Mouse (Mus musculus): ENCODE measurements around the gene Fbln1.

Gene Fbln1

DNA sequence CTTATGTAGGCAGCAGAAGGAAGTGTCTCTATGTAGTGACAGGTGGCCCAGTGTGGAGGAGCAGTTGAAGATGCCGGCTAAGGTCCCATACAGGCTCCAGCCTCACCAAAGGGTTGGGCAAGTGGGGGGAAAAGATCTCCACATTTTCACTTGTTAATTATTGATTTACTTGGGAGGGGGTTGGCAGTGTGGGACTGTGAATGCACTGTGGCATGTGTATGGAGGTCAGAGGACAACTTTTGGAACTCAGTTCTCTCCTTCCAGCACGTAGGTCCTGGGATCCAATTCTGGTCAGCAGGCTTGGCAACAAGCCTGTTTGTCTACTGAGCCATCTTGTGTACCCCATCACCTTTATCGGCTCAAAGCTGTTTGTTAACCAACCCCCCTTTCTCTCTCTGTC lies 90.8 kb downstream of the Fbln1 start:
- peaks cover 28% of the 10 kb centered on the region for H3K4me1 ChIP-seq (replicated peaks; ENCODE audit: low read depth, low read length)
- no peaks in the 10 kb centered on the region for H3K9me3 ChIP-seq (ENCODE audit: low read length)
- no peaks in the 10 kb centered on the region for H3K36me3 ChIP-seq (ENCODE audit: insufficient read depth, low read length)
- H3K27me3 ChIP-seq (ENCODE audit: insufficient read depth, low read length), result peaks cover 13% of the 10 kb centered on the region
- H3K4me3 ChIP-seq (replicated peaks; ENCODE audit: low read length), result no peak overlapping the region
- no peak for TF ChIP-seq POU5F1 (IDR thresholded peaks at IDR 0.05; ENCODE audit: borderline replicate concordance, low read length)
- TF ChIP-seq NANOG (IDR thresholded peaks at IDR 0.05; ENCODE audit: borderline replicate concordance, low read length), result no peak

DNA sequence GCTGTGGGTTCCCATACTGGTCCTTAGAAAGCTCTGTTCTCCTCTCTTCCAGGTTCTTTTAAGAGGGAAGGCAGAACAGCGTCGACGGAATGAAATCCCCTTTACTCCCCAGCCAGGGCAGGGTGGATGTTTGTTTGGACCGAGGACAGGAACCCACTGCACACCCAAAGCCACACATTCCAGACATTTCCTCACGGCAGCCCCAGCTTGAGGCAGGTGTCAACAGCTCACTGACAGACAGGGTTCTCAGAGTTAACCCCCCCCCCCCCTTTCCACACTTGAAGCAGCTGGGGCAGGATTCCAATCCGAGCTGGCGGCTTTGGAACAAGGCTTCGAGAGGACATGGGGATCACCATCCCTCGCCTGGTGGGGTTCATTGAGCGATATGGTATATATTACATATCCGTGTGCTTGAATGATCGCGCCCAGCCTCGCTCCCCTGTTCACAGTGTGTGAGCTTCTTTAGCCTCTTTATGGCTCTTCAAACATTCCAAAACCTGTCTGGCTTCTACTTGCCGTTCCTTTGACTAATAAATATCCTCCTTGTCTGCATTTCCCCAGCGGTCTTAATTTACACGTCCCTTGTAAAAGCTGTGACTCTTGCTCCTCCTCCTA lies 92.5 kb downstream of the Fbln1 start:
- TF ChIP-seq NANOG (IDR thresholded peaks at IDR 0.05; ENCODE audit: borderline replicate concordance, low read length) (no peak), POU5F1 (IDR thresholded peaks at IDR 0.05; ENCODE audit: borderline replicate concordance, low read length) (no peak), CTCF (conservative IDR thresholded peaks at IDR 0.05; ENCODE audit: low read length) (no peak)
- no peaks in the 10 kb centered on the region for H3K36me3 ChIP-seq (ENCODE audit: insufficient read depth, low read length)
- H3K9me3 ChIP-seq (ENCODE audit: low read length), result no peaks in the 10 kb centered on the region
- H3K4me1 ChIP-seq (replicated peaks; ENCODE audit: low read depth, low read length), result peaks cover 35% of the 10 kb centered on the region
- H3K4me3 ChIP-seq (replicated peaks; ENCODE audit: low read length), result no peak overlapping the region
- H3K27me3 ChIP-seq (ENCODE audit: insufficient read depth, low read length), result peaks cover 13% of the 10 kb centered on the region

DNA sequence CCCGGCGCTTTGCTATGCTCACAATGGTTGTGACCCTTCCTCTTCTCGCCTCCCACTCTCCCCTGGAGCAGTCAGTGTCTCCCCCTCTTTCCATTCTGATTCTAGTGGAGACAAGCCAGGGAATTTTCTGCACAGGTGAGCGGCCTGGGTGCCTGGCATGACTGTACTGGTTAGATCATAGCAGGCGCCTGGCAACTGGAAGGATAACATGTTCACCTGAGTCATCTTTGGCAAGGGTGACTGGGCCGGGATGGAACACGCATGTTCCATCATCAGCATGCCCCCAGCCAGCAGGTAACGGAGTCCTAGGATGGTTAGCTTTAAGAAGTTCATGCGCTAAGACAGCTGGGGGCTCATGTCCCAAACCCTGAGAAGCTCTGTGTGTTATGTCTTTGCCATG lies 93.2 kb downstream of the Fbln1 start:
- peaks cover 13% of the 10 kb centered on the region for H3K27me3 ChIP-seq (ENCODE audit: insufficient read depth, low read length)

DNA sequence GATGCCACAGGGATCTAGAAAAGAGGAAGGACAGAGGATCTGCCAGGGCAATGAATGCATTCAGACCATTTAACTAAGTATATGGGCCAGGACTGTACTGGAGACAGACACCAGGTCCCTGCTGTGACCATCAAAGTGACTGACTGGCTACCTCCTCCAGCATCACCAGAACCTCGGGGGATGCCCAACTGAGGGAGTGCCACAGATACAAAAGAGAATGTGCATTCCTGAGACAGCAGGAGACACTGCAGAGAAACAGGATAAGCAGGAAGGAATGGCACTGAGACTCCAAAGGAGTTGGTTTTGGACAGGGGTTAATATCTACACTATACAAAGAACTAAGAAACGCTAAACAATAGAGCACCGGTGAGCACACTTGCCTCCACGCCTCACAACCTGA lies 97.5 kb downstream of the Fbln1 start:
- Histone ChIP-seq H3K36me3 (ENCODE audit: insufficient read depth, low read length) (no peaks in the 10 kb centered on the region), H3K4me1 (replicated peaks; ENCODE audit: low read depth, low read length) (peaks cover 44% of the 10 kb centered on the region), H3K27me3 (ENCODE audit: insufficient read depth, low read length) (0 out of 2 replicates have a peak, but pooled peaks cover under 1% of the 10 kb centered on the region), H3K4me3 (replicated peaks; ENCODE audit: low read length) (no peak overlapping the region), H3K9me3 (ENCODE audit: low read length) (peaks cover 8% of the 10 kb centered on the region; the same call in 1 of the 2 replicates)
- TF ChIP-seq POU5F1 (IDR thresholded peaks at IDR 0.05; ENCODE audit: borderline replicate concordance, low read length) (no peak), NANOG (IDR thresholded peaks at IDR 0.05; ENCODE audit: borderline replicate concordance, low read length) (peak; percentile 43; the same call in 1 of the 2 replicates)

More for the DNA sequence above, 93.2 kb downstream of the Fbln1 start:
- H3K4me3 ChIP-seq (replicated peaks; ENCODE audit: low read length), result no peak overlapping the region
- H3K36me3 ChIP-seq (ENCODE audit: insufficient read depth, low read length), result no peaks in the 10 kb centered on the region
- TF ChIP-seq POU5F1 (IDR thresholded peaks at IDR 0.05; ENCODE audit: borderline replicate concordance, low read length) (no peak), NANOG (IDR thresholded peaks at IDR 0.05; ENCODE audit: borderline replicate concordance, low read length) (no peak), CTCF (conservative IDR thresholded peaks at IDR 0.05; ENCODE audit: low read length) (no peak)
- peaks cover 37% of the 10 kb centered on the region for H3K4me1 ChIP-seq (replicated peaks; ENCODE audit: low read depth, low read length)
- H3K9me3 ChIP-seq (ENCODE audit: low read length), result peaks cover 1% of the 10 kb centered on the region; the same call in 1 of the 2 replicates

DNA sequence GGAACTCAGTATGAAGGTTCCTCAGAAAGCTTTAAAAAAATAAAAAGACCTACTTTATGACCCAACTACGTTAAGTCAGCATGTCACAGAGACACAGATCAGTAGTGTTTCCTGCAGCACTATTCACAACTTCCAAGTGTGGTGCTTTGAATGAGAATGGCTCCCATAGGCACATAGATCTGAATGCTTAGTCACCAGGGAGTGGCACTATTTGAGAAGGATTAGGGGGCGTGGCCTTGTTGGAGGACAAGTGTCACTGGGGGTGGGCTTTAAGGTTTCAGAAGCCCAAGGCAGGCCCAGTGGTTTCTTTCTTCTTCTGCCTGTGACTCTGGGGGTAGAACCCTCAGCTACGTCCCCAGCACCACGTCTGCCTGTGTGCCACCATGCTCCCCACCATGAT lies 98.2 kb downstream of the Fbln1 start:
- Histone ChIP-seq H3K36me3 (ENCODE audit: insufficient read depth, low read length) (no peaks in the 10 kb centered on the region), H3K27me3 (ENCODE audit: insufficient read depth, low read length) (no peaks in the 10 kb centered on the region), H3K4me1 (replicated peaks; ENCODE audit: low read depth, low read length) (peaks cover 38% of the 10 kb centered on the region), H3K9me3 (ENCODE audit: low read length) (peaks cover 8% of the 10 kb centered on the region; the same call in 1 of the 2 replicates), H3K4me3 (replicated peaks; ENCODE audit: low read length) (no peak overlapping the region)
- no peak for TF ChIP-seq POU5F1 (IDR thresholded peaks at IDR 0.05; ENCODE audit: borderline replicate concordance, low read length)
- no peak for TF ChIP-seq CTCF (conservative IDR thresholded peaks at IDR 0.05; ENCODE audit: low read length)
- TF ChIP-seq NANOG (IDR thresholded peaks at IDR 0.05; ENCODE audit: borderline replicate concordance, low read length), result no peak

DNA sequence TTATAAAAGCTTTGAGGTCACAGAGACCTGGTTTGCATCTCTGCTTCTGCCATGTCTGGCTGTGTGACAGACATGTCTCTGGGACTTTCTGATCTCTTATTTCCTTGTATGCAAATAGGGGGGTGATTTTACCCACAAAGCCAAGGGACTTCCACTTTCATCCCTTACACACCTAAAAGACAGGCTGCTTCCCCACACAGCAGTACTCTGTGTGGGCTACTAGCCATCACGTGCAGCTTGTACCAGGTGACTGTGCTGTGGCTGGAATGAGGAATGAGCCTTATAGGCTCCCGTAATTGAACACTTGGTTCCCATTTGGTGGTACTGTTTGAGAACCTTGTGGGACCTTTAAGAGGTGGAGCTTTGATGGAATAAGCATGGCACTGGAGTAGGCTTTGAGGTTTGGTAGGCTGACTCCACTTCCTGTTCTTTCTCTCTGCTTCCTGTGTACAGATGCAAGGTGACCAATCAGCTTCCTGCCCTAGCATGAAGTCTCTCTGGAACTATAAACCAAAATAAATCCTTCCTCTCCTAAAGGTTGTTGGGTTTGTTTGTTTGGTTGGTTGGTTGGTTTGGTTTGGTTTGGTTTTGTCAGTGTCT lies 101.4 kb downstream of the Fbln1 start:
- H3K27me3 ChIP-seq (ENCODE audit: insufficient read depth, low read length), result peaks cover 6% of the 10 kb centered on the region
- H3K4me3 ChIP-seq (replicated peaks; ENCODE audit: low read length), result no peak overlapping the region
- peaks cover 8% of the 10 kb centered on the region; the same call in 1 of the 2 replicates for H3K9me3 ChIP-seq (ENCODE audit: low read length)
- no peaks in the 10 kb centered on the region for H3K36me3 ChIP-seq (ENCODE audit: insufficient read depth, low read length)
- no peak for TF ChIP-seq POU5F1 (IDR thresholded peaks at IDR 0.05; ENCODE audit: borderline replicate concordance, low read length)
- no peak for TF ChIP-seq NANOG (IDR thresholded peaks at IDR 0.05; ENCODE audit: borderline replicate concordance, low read length)
- TF ChIP-seq CTCF (conservative IDR thresholded peaks at IDR 0.05; ENCODE audit: low read length), result no peak
- peaks cover 21% of the 10 kb centered on the region for H3K4me1 ChIP-seq (replicated peaks; ENCODE audit: low read depth, low read length)

DNA sequence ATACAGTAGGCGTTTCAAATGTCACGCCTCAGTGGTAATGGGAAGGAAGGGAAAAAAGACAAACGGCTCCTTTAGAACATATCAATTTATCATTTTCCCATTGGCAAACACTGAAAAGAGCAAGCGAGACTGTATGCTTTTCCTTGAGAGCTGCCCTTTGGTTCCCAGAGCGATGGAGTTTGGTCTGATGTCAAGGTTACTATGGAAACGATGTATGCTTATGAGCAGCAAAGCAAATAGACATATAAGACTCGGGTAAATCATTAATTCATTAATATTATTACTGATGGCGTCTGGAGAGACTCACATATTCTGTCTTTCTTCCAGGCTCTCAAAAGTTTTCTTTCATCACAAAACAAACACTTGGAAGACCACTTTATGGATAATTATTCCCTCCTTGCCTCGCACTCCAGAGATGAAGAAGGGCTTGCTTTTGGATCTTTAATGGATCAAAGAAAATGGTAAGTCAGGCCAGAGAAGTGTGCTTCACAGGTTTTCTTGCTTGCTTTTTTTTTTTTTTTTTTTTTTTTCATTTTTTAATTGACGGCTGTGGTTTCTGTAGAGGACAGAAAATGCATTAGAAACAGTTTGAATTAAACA lies 105.4 kb downstream of the Fbln1 start:
- Histone ChIP-seq H3K4me1 (replicated peaks; ENCODE audit: low read depth, low read length) (peaks cover 8% of the 10 kb centered on the region), H3K36me3 (ENCODE audit: insufficient read depth, low read length) (no peaks in the 10 kb centered on the region), H3K27me3 (ENCODE audit: insufficient read depth, low read length) (peaks cover 13% of the 10 kb centered on the region), H3K4me3 (replicated peaks; ENCODE audit: low read length) (no peak overlapping the region), H3K9me3 (ENCODE audit: low read length) (no peaks in the 10 kb centered on the region)
- TF ChIP-seq POU5F1 (IDR thresholded peaks at IDR 0.05; ENCODE audit: borderline replicate concordance, low read length) (no peak), NANOG (IDR thresholded peaks at IDR 0.05; ENCODE audit: borderline replicate concordance, low read length) (no peak), CTCF (conservative IDR thresholded peaks at IDR 0.05; ENCODE audit: low read length) (no peak)

DNA sequence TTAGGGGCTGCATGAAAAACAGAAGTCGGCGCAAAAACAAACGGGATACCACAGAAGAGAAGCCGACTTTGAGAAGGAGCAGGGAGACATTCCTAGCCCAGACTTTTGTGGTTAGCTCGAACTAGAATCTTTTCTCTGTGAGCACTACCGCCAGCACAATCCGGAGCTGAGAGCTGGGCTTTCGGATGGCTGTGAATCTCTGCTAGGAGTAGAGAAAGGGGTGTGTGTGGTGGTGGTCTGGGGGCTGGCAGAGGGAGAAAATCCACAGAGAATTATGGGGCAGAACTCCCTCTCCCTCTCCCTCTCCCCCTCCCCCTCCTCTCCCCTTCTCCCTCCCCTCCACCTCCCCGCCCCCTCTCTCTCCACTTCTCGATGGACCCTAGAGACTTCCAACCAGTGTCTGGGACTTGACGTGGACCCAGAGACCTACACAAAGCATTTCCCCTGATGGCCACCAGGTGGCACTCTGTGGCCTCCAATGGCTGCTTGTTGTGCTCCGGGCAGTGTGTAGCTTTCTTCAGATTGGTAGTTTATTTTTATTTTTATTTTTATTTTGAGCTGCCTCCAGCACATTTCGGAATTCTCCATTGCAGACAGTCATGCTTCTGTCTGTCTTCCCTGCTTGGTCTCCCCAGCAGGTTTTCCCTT lies 109.8 kb downstream of the Fbln1 start:
- TF ChIP-seq CTCF (conservative IDR thresholded peaks at IDR 0.05; ENCODE audit: low read length) (peak; percentile 83), NANOG (IDR thresholded peaks at IDR 0.05; ENCODE audit: borderline replicate concordance, low read length) (no peak), POU5F1 (IDR thresholded peaks at IDR 0.05; ENCODE audit: borderline replicate concordance, low read length) (no peak)
- peaks cover 11% of the 10 kb centered on the region; the same call in 1 of the 2 replicates for H3K4me1 ChIP-seq (replicated peaks; ENCODE audit: low read depth, low read length)
- no peaks in the 10 kb centered on the region for H3K36me3 ChIP-seq (ENCODE audit: insufficient read depth, low read length)
- H3K9me3 ChIP-seq (ENCODE audit: low read length), result no peaks in the 10 kb centered on the region
- H3K4me3 ChIP-seq (replicated peaks; ENCODE audit: low read length), result no peak overlapping the region
- H3K27me3 ChIP-seq (ENCODE audit: insufficient read depth, low read length), result peaks cover 19% of the 10 kb centered on the region

Measured in E14TG2a.4 (cell line).